Mouse (Mus musculus) megakaryocyte, embryonic 14.5 days (primary cell): ENCODE data around the gene Zfp983. TPM values are rescaled to one million over a fixed set of nuclear protein-coding genes. Genes with fewer than 3 reads are reported as not detected.

Source experiments
- H3K27me3 ChIP-seq: replicated peaks from 2 replicates; pipeline ENCODE3; 2012; ENCODE audit warnings: inconsistent platforms
- H3K36me3 ChIP-seq: replicated peaks from 2 replicates; pipeline ENCODE3; 2012; ENCODE audit warnings: low read length, inconsistent platforms, mixed read lengths
- H3K4me1 ChIP-seq: 2 replicates; pipeline ENCODE4 v1.6.1; 2012; ENCODE audit warnings: inconsistent platforms
- H3K4me3 ChIP-seq: replicated peaks from 2 replicates; pipeline ENCODE3; 2012; ENCODE audit warnings: moderate library complexity, mild to moderate bottlenecking, inconsistent platforms
- H3K9me3 ChIP-seq: 2 replicates; pipeline ENCODE4 v1.6.1; 2012; ENCODE audit warnings: inconsistent platforms
- FLI1 ChIP-seq: IDR thresholded peaks from 2 replicates; pipeline ENCODE4 v1.6.1; 2012; ENCODE audit warnings: low read length, inconsistent platforms, mixed read lengths
- GATA1 ChIP-seq: IDR thresholded peaks from 3 replicates; pipeline ENCODE4 v1.6.1; 2012; ENCODE audit warnings: mixed read lengths, low read length, inconsistent platforms, borderline replicate concordance
- polyA plus RNA-seq: library from polyadenylated mRNA; stranded (reverse); fragments of >175 nt; gene quantifications from 2 replicates; pipeline ENCODE4 v1.2.3, GENCODE M21; 2012; ENCODE audit warnings: low replicate concordance; ENCODE audit not compliant: insufficient read depth

The Zfp983 gene
- polyA plus RNA-seq, 1 experiment, result 0.17 TPM

DNA sequence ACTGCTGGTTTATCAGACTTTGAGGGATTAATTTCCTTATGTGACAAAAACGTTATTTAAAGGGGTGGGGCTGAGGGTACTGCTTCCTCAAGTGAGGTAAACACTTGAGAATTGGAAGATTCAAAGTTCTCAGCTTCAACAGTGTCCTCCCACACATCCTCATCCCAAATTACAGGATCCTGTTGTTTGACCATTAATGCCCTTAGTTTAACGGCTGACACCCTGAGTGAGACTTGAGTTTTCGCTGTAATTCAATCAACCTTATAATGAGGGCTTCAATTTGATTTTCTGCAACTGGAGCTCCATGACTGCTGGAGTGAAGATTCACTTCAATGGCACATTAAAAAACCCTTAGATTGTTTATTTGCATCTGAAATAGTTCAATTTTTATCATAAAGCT, 42.9 kb downstream of the Zfp983 start:
- H3K4me3 ChIP-seq, result no peak overlapping the region
- no peaks in the 10 kb centered on the region for H3K27me3 ChIP-seq
- H3K9me3 ChIP-seq, result no peaks in the 10 kb centered on the region
- no peak for TF ChIP-seq GATA1
- TF ChIP-seq FLI1, result no peak
- H3K4me1 ChIP-seq, result no peaks in the 10 kb centered on the region
- peaks cover 42% of the 10 kb centered on the region for H3K36me3 ChIP-seq

DNA sequence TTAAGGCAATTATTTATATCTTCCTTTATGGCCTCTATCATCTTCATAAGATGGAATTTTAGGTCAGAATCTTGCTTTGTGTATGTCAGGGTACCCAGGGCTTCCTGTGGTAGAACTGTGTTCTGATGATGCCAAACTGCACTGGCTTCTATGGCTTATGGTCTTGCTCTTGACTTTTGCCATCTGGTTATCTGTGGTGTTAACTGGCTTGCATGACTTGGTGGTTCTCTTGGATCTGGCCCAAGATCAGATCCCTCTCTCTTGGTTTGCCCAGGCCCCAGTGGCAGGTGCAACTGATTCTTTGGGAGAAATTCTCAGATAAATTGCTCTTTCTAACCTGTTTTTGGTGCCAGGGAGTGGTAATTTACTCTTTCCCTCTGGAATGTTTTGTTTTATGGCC, 45.6 kb downstream of the Zfp983 start:
- Histone ChIP-seq H3K9me3 (no peaks in the 10 kb centered on the region), H3K4me1 (no peaks in the 10 kb centered on the region), H3K36me3 (peaks cover 17% of the 10 kb centered on the region), H3K4me3 (no peak overlapping the region), H3K27me3 (no peaks in the 10 kb centered on the region)
- no peak for TF ChIP-seq GATA1
- TF ChIP-seq FLI1, result no peak

DNA sequence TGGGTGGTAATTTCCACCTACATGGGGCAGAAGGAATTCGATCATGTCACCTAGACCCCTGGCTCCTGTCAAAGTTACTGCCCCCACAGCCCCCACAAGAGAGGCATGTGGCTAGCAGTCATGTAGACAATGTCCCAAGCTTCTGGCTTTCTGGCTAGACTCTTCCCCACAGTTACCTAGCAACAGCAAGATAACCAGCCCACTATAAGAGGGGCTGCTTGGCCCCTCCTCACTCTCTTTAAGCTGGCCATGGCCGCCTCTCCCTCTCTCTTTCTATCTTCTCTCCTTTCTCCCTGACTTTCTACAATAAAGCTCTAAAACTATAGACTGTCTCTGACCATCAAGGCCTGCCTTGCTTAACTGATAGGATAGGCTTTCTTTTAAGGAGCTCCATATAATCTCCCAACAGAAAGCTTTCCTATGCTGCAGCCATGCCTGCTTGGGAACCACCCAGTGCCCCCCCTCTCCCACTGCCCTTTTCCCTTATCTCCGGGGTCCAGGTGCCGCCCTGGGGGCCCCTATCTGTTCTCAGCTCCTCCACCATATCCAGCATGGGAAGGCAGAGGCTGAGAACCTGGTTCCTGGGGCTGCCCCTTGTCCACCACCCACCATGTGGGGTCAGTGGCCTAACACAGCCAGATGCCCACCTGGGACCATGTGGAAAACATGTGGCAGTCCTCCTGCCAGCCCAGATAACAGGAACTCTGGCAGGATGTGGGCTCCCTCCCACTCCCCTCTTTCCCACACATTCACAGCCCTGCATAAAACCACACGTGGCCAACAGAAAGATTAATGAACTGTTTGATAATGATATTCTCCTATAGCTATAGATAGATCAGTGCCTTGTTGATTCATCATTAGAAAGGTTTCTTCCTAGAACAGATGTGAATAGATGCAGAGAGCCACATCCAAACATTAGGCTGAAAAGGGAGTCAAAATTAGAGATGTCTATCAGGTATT, 52.1 kb downstream of the Zfp983 start:
- Histone ChIP-seq H3K27me3 (no peaks in the 10 kb centered on the region), H3K9me3 (no peaks in the 10 kb centered on the region), H3K4me1 (peaks cover 40% of the 10 kb centered on the region), H3K4me3 (peak overlapping the region; percentile 38), H3K36me3 (no peaks in the 10 kb centered on the region)
- TF ChIP-seq FLI1, result no peak
- no peak for TF ChIP-seq GATA1

DNA sequence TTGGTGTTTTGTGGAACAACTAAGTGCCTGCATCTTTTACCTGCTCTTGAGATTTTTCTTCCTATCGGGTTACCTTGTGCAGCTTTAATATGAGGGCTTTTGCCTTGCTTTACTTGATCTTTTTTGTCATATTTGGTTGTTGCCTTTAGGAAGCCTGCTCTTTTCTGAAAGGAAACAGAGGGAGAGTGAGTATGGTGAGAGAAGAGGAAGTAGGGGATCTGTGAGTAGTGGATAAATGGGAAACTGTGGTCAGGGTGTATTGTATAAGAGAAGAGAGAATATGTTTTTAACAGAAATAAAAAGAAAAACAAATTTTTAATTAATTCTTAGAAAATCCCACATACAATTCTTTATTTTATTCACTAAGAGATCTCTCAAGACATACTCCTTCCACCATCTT, 53.0 kb downstream of the Zfp983 start:
- no peak overlapping the region for H3K4me3 ChIP-seq
- H3K27me3 ChIP-seq, result no peaks in the 10 kb centered on the region
- H3K9me3 ChIP-seq, result no peaks in the 10 kb centered on the region
- no peak for TF ChIP-seq GATA1
- TF ChIP-seq FLI1, result no peak
- peaks cover 45% of the 10 kb centered on the region for H3K4me1 ChIP-seq
- no peaks in the 10 kb centered on the region for H3K36me3 ChIP-seq

DNA sequence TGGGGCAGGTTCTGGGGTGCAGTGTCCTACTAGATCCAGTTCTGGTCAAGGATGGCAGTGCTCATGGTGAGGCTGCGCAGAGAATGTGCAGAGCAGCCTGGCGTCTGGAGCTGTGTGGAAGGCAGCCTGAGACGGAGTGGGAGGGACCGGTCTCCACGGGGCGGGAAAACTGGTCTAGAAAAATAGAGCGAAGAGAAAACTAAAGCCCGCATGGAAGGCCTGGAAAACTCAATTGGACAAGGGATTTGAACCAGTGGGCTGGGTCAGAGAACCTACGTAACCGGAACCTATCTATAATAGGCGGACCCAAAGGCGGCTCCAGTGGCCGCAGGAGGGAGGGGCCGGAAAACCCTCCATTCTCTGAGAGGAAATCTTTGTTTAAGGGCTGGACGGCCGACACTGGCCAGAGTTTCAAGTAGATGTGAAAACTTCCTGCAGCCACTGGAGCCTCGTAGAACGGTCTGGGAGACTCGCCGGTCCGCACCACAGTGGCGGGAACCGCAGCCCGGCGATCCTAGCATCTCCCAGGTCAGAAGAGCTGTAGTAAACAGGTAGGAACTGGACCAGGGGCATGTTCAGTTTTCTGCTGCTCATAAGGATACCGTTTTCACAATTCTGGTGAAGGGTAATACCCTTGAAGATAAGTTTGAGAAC, 57.0 kb downstream of the Zfp983 start, which contains the start of gene Zfp760:
TSS of gene Zfp760 (plus strand) at position 399 of the 654 bp plus-strand sequence.
- Histone ChIP-seq H3K36me3 (peaks cover 17% of the 10 kb centered on the region), H3K4me1 (peaks cover 48% of the 10 kb centered on the region), H3K4me3 (peak within 1 kb of the TSS; percentile 92), H3K9me3 (no peaks in the 10 kb centered on the region), H3K27me3 (no peaks in the 10 kb centered on the region)
- TF ChIP-seq GATA1, result no peak
- no peak for TF ChIP-seq FLI1

DNA sequence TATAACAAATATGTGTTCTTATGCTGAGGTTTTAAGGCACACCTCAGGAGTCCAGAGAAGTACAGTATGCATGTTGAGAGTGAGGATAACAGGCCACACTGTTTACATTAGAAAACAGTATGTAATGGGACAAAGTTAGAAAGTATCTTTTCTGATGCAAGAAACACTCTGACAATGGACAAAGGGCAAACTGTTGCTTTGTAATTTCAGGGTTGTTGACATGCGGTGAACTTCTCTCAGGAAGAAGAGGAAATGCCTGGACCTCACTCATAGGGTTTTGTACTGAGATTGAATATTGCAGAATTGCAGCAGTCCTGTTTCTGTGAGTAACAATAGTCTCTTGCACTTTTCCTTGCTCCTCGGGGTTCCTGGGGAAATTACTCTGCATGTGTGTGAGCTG, 58.0 kb downstream of the Zfp983 start:
- no peaks in the 10 kb centered on the region for H3K27me3 ChIP-seq
- H3K4me1 ChIP-seq, result peaks cover 39% of the 10 kb centered on the region
- peak overlapping the region; percentile 92 for H3K4me3 ChIP-seq
- no peaks in the 10 kb centered on the region for H3K9me3 ChIP-seq
- H3K36me3 ChIP-seq, result peaks cover 24% of the 10 kb centered on the region
- TF ChIP-seq FLI1 (no peak), GATA1 (no peak)

Other genes starting within 250 kb of the Zfp983 start
- not detected in 2 replicates for gene Zfp54, start 227.4 kb upstream of the Zfp983 start, polyA plus RNA-seq
- gene Zfp51, start 200.2 kb upstream of the Zfp983 start, polyA plus RNA-seq, result 0.36 TPM in 1 of 2 replicates, not detected in the other
- gene Zfp53, start 161.6 kb upstream of the Zfp983 start, polyA plus RNA-seq, result 2.9 TPM in 1 of 2 replicates, not detected in the other
- gene Zfp52, start 115.1 kb upstream of the Zfp983 start, polyA plus RNA-seq, result 1.1 TPM in 1 of 2 replicates, not detected in the other
- gene Zfp948, start 83.6 kb upstream of the Zfp983 start, polyA plus RNA-seq, result 1.5 TPM in 1 of 2 replicates, not detected in the other
- not detected in 2 replicates for gene Gm10226, start 41.2 kb downstream of the Zfp983 start, polyA plus RNA-seq
- gene Zfp760, start 57.1 kb downstream of the Zfp983 start, polyA plus RNA-seq, result 0.04 TPM in 1 of 2 replicates, not detected in the other
- 0.72 TPM in 1 of 2 replicates, not detected in the other for gene Zfp229, start 80.2 kb downstream of the Zfp983 start, polyA plus RNA-seq
- 0.29 TPM in 1 of 2 replicates, not detected in the other for gene Zfp820, start 195.1 kb downstream of the Zfp983 start, polyA plus RNA-seq